Mouse (Mus musculus) lung, embryonic 14.5 days (tissue): ENCODE data around the gene Flywch2. TPM values are rescaled to one million over a fixed set of nuclear protein-coding genes. Genes with fewer than 3 reads are reported as not detected.

Experiments
- ATAC-seq: fragments of 200-750 bp; cut with Nextera tagmentation; 2 replicates; pipeline ENCODE4 v1.8.0; 2017; ENCODE audit warnings: mild to moderate bottlenecking, moderate TSS enrichment, moderate library complexity; ENCODE audit not compliant: insufficient read depth
- DNase-seq: peaks from one replicate; pipeline ENCODE4 v3.0.0-alpha.2; 2015
- H3K27ac ChIP-seq: fragments of 300-500 bp; sonication (generic); 2 replicates; pipeline ENCODE4 v1.5.1; 2014; ENCODE audit warnings: low read depth, mild to moderate bottlenecking, moderate library complexity
- H3K27me3 ChIP-seq: fragments of 300-500 bp; sonication (generic); 2 replicates; pipeline ENCODE4 v1.6.1; 2014; ENCODE audit warnings: low read length, control low read depth; ENCODE audit not compliant: insufficient read depth
- H3K36me3 ChIP-seq: fragments of 300-500 bp; sonication (generic); 2 replicates; pipeline ENCODE4 v1.6.1; 2014; ENCODE audit warnings: control low read depth; ENCODE audit not compliant: insufficient read depth
- H3K4me1 ChIP-seq: fragments of 300-500 bp; sonication (generic); 2 replicates; pipeline ENCODE4 v1.6.1; 2014; ENCODE audit warnings: antibody characterized with exemption, control low read depth; ENCODE audit not compliant: insufficient read depth
- H3K4me2 ChIP-seq: fragments of 300-500 bp; sonication (generic); 2 replicates; pipeline ENCODE4 v1.6.1; 2014; ENCODE audit warnings: mild to moderate bottlenecking
- H3K4me3 ChIP-seq: fragments of 300-500 bp; sonication (generic); 2 replicates; pipeline ENCODE4 v1.5.1; 2014; ENCODE audit warnings: low read depth, low read length
- H3K9ac ChIP-seq: fragments of 300-500 bp; sonication (generic); 2 replicates; pipeline ENCODE4 v1.6.1; 2014
- H3K9me3 ChIP-seq: fragments of 300-500 bp; sonication (generic); 2 replicates; pipeline ENCODE4 v1.6.1; 2016; ENCODE audit warnings: low read depth, low read length, control low read depth
- CTCF ChIP-seq: IDR thresholded peaks from 2 replicates; pipeline ENCODE4 v1.5.1; 2016; ENCODE audit warnings: antibody characterized with exemption, low read depth
- WGBS: fragments of 180-500 bp; shearing (Covaris S2); extraction: QIAGEN DNeasy Blood & Tissue Kit; methylation state at CpG from one replicate; pipeline ENCODE4 v1.1.7; 2014; 5-methylcytosine and 5-hydroxymethylcytosine counted together
- microRNA-seq: library from miRNA; unstranded; fragments of <30 nt; microRNA quantifications from one replicate; pipeline ENCODE4, GENCODE M21; 2016; ENCODE audit warnings: borderline number of aligned reads
- polyA plus RNA-seq: library from polyadenylated mRNA; unstranded; fragments of >200 nt; fragmentation: Nextera tagmentation; extraction: Ambion mirVana; gene quantifications from 2 replicates; pipeline ENCODE4 v1.2.1, GENCODE M21; 2014

Flywch2 gene
- polyA plus RNA-seq, 1 experiment from 2014 or later = 28.4 TPM

GRCm38 (mm10) chr17:23730441-23730840 is 55.4 kb downstream of the Flywch2 start:
- 57% methylated on average over 1 of the region's 1 CpGs for WGBS
- no peak for TF ChIP-seq CTCF
- no peak for DNase-seq
- H3K36me3 ChIP-seq = peaks cover 11% of the 10 kb centered on the region
- no peak overlapping the region for H3K4me2 ChIP-seq
- H3K4me3 ChIP-seq = no peak overlapping the region
- no peaks in the 10 kb centered on the region for H3K27me3 ChIP-seq
- H3K4me1 ChIP-seq = no peaks in the 10 kb centered on the region
- H3K9me3 ChIP-seq = no peaks in the 10 kb centered on the region
- no peak overlapping the region for H3K9ac ChIP-seq
- H3K27ac ChIP-seq = no peak overlapping the region
- no peak for ATAC-seq

Small RNA genes within 50 kb of the gene (microRNA-seq; reads per million reads assigned to microRNA genes)
- gene Mir5125 = 1.9 reads per million

Other genes with a start within 250 kb of the Flywch2 start
- 21.8 and 24.7 TPM in 2 replicates for gene Zfp213, start 221.8 kb downstream of the Flywch2 start, polyA plus RNA-seq
- 12.3 and 15.6 TPM in 2 replicates for gene Zfp13, start 186.6 kb downstream of the Flywch2 start, polyA plus RNA-seq
- 0.53 and 0.74 TPM in 2 replicates for gene Zscan10, start 185.2 kb downstream of the Flywch2 start, polyA plus RNA-seq
- gene Mmp25, start 140.8 kb downstream of the Flywch2 start, polyA plus RNA-seq = 0.31 and 0.86 TPM in 2 replicates
- gene Bicdl2, start 125.6 kb downstream of the Flywch2 start, polyA plus RNA-seq = 1.3 and 1.9 TPM in 2 replicates
- gene Hcfc1r1, start 112.5 kb downstream of the Flywch2 start, polyA plus RNA-seq = 63.8 and 71.1 TPM in 2 replicates
- 47.4 and 49.6 TPM in 2 replicates for gene Thoc6, start 112.2 kb downstream of the Flywch2 start, polyA plus RNA-seq
- 21.6 and 24.0 TPM in 2 replicates for gene Tnfrsf12a, start 108.6 kb downstream of the Flywch2 start, polyA plus RNA-seq
- 207 and 219 TPM in 2 replicates for gene Cldn6, start 106.8 kb downstream of the Flywch2 start, polyA plus RNA-seq
- 5.1 and 6.2 TPM in 2 replicates for gene Cldn9, start 102.1 kb downstream of the Flywch2 start, polyA plus RNA-seq
- gene 1520401A03Rik, start 63.3 kb downstream of the Flywch2 start, polyA plus RNA-seq = 0.17 TPM in 1 of 2 replicates, not detected in the other
- 68.4 and 79.0 TPM in 2 replicates for gene Pkmyt1, start 59.7 kb downstream of the Flywch2 start, polyA plus RNA-seq
- 35.8 TPM in 2 replicates for gene Paqr4, start 45.2 kb downstream of the Flywch2 start, polyA plus RNA-seq
- gene Kremen2, start 40.2 kb downstream of the Flywch2 start, polyA plus RNA-seq = not detected in 2 replicates
- 64.9 and 73.4 TPM in 2 replicates for gene Flywch1, start 14.5 kb downstream of the Flywch2 start, polyA plus RNA-seq
- gene Srrm2, start 4.5 kb upstream of the Flywch2 start, polyA plus RNA-seq = 429 and 491 TPM in 2 replicates
- gene Elob, start 43.1 kb upstream of the Flywch2 start, polyA plus RNA-seq = 1,057 and 1,075 TPM in 2 replicates
- gene Prss33, start 50.0 kb upstream of the Flywch2 start, polyA plus RNA-seq = not detected in 2 replicates
- gene Prss32, start 57.8 kb upstream of the Flywch2 start, polyA plus RNA-seq = not detected in 2 replicates
- 1.0 and 1.4 TPM in 2 replicates for gene Prss41, start 58.1 kb upstream of the Flywch2 start, polyA plus RNA-seq
- not detected in 2 replicates for gene Prss21, start 82.0 kb upstream of the Flywch2 start, polyA plus RNA-seq
- 1.0 TPM in 1 of 2 replicates, not detected in the other for gene Dcpp1, start 94.8 kb upstream of the Flywch2 start, polyA plus RNA-seq
- gene Dcpp2, start 94.8 kb upstream of the Flywch2 start, polyA plus RNA-seq = not detected in 2 replicates
- gene Dcpp3, start 131.4 kb upstream of the Flywch2 start, polyA plus RNA-seq = 2.2 TPM in 2 replicates
- not detected in 2 replicates for gene Sbp, start 155.6 kb upstream of the Flywch2 start, polyA plus RNA-seq
- not detected in 2 replicates for gene Sbpl, start 169.2 kb upstream of the Flywch2 start, polyA plus RNA-seq
- gene Prss30, start 194.5 kb upstream of the Flywch2 start, polyA plus RNA-seq = 0.20 TPM in 1 of 2 replicates, not detected in the other
- gene Prss22, start 212.0 kb upstream of the Flywch2 start, polyA plus RNA-seq = 2.1 TPM in 2 replicates